Mouse (Mus musculus) right cerebral cortex, postnatal 14 days (tissue): ENCODE data around the gene Cabcoco1.

Source experiments
- DNase-seq: peaks from one replicate; pipeline ENCODE4 v3.0.0; 2022

Cabcoco1 gene

DNA sequence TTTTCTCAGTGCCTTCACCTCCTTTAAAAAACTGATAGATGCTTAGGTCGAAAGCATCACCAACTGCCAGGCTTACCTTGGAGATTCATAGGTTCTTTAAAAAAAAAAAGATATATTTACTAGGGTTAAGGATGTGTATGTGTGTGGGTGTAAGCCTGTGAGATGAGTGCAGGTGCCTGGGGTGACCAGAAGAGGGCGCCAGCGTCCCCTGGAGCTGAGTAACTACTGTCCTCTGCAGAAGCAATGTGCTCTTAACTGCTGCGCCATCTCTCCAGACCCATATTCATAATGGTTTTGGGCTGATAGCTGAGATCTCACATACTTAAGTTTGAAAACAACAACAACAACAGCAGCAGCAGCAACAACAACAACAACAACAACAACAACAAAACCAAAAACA, 35.5 kb downstream of the Cabcoco1 start:
- no peak for DNase-seq

- DNase-seq: no peak
Observed at GRCm38 (mm10) chr10:68504586-68505152, 37.0 kb downstream of the Cabcoco1 start.

DNA sequence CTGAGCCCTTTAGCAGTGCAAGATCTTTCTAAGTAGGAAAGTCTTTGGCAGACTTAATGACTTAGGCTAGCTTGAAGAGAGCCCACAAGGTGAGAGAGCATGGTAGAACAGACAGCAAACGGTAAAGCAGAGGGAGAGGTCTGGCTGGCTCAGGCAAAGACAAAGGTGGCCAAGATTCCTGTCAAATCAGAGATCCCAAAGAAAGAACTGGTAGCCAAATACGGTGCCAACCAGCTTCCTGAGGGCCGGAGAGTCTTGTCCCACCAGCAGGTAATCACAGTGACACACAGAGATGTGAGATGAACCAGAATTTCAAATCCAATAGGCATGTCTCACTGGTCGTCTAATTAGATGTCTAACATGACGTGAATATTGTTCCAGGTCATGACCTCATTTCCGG, 40.6 kb downstream of the Cabcoco1 start:
- no peak for DNase-seq

- no peak for DNase-seq
Observed at GRCm38 (mm10) chr10:68495246-68495645, 46.5 kb downstream of the Cabcoco1 start.

DNA sequence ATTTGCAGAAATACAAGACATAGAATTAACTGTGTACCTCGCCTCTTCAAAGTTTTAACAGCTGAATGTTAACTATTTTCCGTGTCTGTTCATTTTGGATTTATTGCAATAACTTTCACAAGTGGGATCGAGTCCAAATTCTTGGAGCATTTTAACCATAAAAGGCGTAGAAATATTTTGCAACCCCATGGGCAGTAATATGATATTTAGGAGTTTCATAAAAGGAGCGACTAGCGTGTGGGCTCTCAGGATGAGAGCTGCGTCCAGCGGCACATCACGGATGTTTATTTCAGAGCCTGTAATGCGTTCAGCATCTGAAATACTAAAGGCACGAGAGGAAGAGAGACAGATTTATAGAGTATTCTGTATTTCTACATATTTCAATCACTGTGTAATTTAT, 50.1 kb downstream of the Cabcoco1 start:
- no peak for DNase-seq

DNA sequence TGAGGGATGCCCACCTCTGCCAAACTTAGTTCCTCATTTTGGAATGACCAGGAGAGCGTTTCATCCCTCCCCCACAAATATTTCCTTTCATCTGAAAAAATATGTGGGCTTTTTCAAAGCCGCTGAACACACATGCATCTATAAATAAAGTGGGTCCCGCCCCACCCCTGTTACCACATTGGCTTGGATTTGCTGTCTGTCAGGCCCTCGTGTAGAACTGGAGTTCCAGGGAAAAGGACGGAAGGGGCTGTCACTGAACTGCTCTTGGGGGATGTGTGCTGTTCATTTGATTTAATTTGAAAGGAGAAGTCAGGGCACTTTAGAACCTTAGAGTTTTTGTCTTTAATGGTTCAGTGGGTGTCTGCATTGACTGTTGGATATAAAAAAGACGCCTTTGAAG, 50.9 kb downstream of the Cabcoco1 start:
- DNase-seq: no peak

GRCm38 (mm10) chr10:68472799-68473198, 68.9 kb downstream of the Cabcoco1 start:
- no peak for DNase-seq

DNA sequence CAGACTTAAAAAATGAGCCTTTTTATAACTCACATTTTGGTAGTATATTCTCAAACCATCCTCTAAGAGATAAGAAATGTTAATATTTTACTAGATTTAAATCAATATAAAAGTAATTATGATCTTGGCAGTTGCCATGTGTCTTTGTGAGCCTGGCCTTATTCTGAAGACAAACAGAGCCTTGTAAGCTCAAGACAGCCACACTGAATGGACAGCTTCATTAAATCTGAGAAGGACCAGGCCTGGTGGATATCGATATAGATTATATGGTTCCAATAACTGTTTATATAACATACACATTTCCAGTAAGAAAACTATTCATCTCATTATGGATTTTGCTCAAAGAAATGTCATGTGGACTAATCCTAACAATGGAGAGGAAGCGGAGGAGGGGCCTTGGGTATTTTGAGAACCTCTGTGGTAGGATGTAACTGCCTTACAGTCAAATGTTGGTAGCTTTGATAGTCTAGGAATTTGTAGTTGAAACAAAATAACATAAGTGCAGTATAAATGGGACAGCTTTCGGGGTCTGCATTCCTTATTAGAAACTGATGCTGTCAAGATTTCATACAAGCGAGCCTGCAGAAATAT, 75.9 kb downstream of the Cabcoco1 start:
- DNase-seq: no peak

- peak; percentile 93 for DNase-seq
Observed at GRCm38 (mm10) chr10:68464943-68465342, 76.8 kb downstream of the Cabcoco1 start.

DNA sequence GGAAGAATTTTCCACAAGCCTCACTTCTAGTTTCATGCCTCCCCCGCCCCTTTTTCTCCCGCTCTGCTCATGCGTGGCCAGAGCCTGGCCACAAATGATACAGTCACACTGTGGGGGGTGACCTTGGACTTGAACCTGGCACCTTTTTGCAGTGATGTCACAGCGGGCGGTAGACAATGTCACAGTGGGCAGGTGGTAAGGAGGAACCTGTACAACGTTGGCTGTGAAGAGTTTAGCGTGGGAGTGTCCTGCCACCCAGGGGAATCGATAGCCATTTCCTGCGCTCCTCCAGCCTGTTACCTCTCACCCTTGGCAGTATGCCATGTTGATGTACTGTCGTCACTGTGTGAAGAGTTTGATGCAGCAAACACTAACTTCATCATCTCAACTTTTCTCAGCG, 81.9 kb downstream of the Cabcoco1 start:
- DNase-seq: no peak

- no peak for DNase-seq
Observed at GRCm38 (mm10) chr10:68457019-68457418, 84.7 kb downstream of the Cabcoco1 start.

GRCm38 (mm10) chr10:68454541-68454940, 87.2 kb downstream of the Cabcoco1 start:
- no peak for DNase-seq

DNA sequence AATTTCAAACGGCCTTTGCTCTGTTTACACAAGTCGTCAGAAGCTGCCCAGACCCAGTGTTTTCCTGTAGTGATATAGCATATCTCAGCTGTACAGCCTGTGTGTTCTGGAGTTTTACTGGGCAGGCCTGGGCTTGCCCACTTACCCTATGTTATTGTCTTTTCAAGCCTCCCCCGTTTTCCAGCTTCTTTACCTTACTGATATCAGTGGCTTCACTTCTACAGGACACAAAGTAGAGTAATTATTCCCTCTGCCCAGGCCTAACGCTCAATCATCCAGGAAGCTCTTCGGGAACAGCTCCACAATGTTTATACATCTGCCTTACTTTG, 94.9 kb downstream of the Cabcoco1 start:
- no peak for DNase-seq

- no peak for DNase-seq
Observed at GRCm38 (mm10) chr10:68445876-68446796, 95.6 kb downstream of the Cabcoco1 start.

- DNase-seq: no peak
Observed at GRCm38 (mm10) chr10:68445244-68445811, 96.4 kb downstream of the Cabcoco1 start.

GRCm38 (mm10) chr10:68444361-68445114, 97.2 kb downstream of the Cabcoco1 start:
- no peak for DNase-seq

GRCm38 (mm10) chr10:68443132-68443531, 98.6 kb downstream of the Cabcoco1 start:
- no peak for DNase-seq

- DNase-seq: no peak
Observed at GRCm38 (mm10) chr10:68442713-68443112, 99.0 kb downstream of the Cabcoco1 start.

- DNase-seq: no peak
Observed at GRCm38 (mm10) chr10:68441931-68442662, 99.6 kb downstream of the Cabcoco1 start.

DNA sequence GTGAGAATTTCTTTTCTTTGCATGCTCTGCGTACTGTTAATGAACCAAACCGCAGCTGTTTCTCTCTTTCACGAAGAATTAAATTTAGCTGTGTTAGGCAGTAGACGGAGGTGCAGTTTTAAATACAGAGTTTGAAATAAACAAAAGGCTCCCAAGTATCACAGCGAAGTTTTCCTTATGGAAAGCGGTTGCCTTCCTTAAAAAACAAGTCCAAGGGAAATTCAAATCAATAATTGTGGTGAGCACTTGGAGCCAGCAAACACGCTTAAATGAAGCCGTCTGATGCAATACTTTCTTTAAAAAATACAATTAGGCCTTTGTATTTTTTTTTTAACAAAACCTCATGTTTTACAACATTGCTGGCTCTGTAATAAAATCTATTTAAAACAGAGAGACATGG, 101.2 kb downstream of the Cabcoco1 start:
- DNase-seq: no peak

- no peak for DNase-seq
Observed at GRCm38 (mm10) chr10:68435754-68436153, 105.9 kb downstream of the Cabcoco1 start.

DNA sequence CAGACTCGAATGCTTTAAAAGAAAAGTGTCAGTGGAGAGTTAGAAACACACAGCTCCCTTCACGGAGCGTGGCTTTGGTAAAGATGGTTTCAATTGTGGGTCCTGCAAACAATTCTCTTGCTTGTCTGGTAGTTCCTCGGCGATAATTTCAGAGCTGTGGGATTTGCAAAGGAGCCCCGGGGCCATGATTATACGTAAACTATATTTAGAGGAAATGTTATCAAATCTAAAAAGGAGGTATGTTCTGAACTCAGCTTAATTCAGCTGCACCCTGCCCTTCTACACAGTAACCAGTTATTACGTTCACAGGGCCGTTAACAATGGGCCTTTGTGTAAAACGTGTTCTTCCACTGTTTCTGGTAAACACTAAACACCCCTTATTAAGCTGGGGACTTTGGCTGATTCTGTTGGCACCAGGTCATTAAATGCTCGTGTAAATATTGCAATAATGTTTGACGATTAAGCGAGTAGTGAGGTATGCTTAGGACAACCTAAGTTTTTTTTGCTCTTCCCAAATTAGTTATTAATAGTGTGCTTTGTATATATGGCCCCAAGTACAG, 106.6 kb downstream of the Cabcoco1 start:
- DNase-seq: no peak
